Mouse (Mus musculus) MEL-GATA-1-ER (cell line): ENCODE measurements around the gene Ptpre.

Experiments used
- DNase-seq: peaks from one replicate; pipeline ENCODE4 v3.0.0-alpha.2; 2012; ENCODE audit warnings: low read depth; ENCODE audit errors: extremely low read depth

Gene Ptpre

GRCm38 (mm10) chr7:135722011-135722838 is 184.9 kb downstream of the Ptpre start:
- DNase-seq = no peak

- DNase-seq = no peak
These were observed 186.5 kb downstream of the Ptpre start for GRCm38 (mm10) chr7:135723672-135724341.

- DNase-seq = no peak
These were observed 189.4 kb downstream of the Ptpre start for GRCm38 (mm10) chr7:135726707-135727106.

- no peak for DNase-seq
These were observed 190.8 kb downstream of the Ptpre start for GRCm38 (mm10) chr7:135728038-135728437.

GRCm38 (mm10) chr7:135734379-135734778 is 197.1 kb downstream of the Ptpre start:
- DNase-seq = no peak

GRCm38 (mm10) chr7:135734911-135735646 is 197.8 kb downstream of the Ptpre start:
- no peak for DNase-seq
